Mouse (Mus musculus): Measurements from ENCODE around the gene 2200002J24Rik. TPM values are rescaled to one million over a fixed set of nuclear protein-coding genes. Genes with fewer than 3 reads are reported as not detected.

The 2200002J24Rik gene
- polyA plus RNA-seq, 1 experiment from 2014 or later = not detected

- no peak overlapping the region for H3K4me3 ChIP-seq
- H3K9ac ChIP-seq (replicated peaks) = no peak overlapping the region
- H3K27ac ChIP-seq (replicated peaks) = no peak overlapping the region
- no peaks in the 10 kb centered on the region for H3K4me1 ChIP-seq
- ATAC-seq (ENCODE audit: low FRiP score, low read depth) = no peak
- no peak overlapping the region for H3K4me2 ChIP-seq (replicated peaks)
- 84% methylated on average over 8 of the region's 8 CpGs for WGBS
- no peaks in the 10 kb centered on the region for H3K27me3 ChIP-seq
- H3K36me3 ChIP-seq = no peaks in the 10 kb centered on the region
- no peaks in the 10 kb centered on the region for H3K9me3 ChIP-seq
Measured at GRCm38 (mm10) chr7:30706214-30706882, 7.6 kb downstream of the 2200002J24Rik start.

- no peak for ATAC-seq (ENCODE audit: low FRiP score, low read depth)
- whole genome bisulfite sequencing = 100% methylated on average over 1 of the region's 1 CpGs
Measured at GRCm38 (mm10) chr7:30707441-30707840, 8.7 kb downstream of the 2200002J24Rik start.

GRCm38 (mm10) chr7:30711942-30712341 lies 13.2 kb downstream of the 2200002J24Rik start, which contains the start of gene Atp4a:
Atp4a (plus strand) TSS chr7:30712209.
- no peaks in the 10 kb centered on the region for H3K36me3 ChIP-seq
- no peaks in the 10 kb centered on the region for H3K9me3 ChIP-seq
- WGBS = 90% methylated on average over 3 of the region's 3 CpGs
- no peak within 1 kb of the TSS for H3K9ac ChIP-seq (replicated peaks)
- no peak for ATAC-seq (ENCODE audit: low FRiP score, low read depth)
- no peak within 1 kb of the TSS for H3K27ac ChIP-seq (replicated peaks)
- peaks cover 2% of the 10 kb centered on the region; the same call in 1 of the 2 replicates for H3K4me1 ChIP-seq
- peaks cover 27% of the 10 kb centered on the region for H3K27me3 ChIP-seq
- no peak within 1 kb of the TSS for H3K4me3 ChIP-seq
- no peak within 1 kb of the TSS for H3K4me2 ChIP-seq (replicated peaks)

More at GRCm38 (mm10) chr7:30707441-30707840, 8.7 kb downstream of the 2200002J24Rik start:
- Histone ChIP-seq H3K4me1 (no peaks in the 10 kb centered on the region), H3K27ac (replicated peaks) (no peak overlapping the region), H3K27me3 (no peaks in the 10 kb centered on the region), H3K36me3 (no peaks in the 10 kb centered on the region), H3K4me3 (no peak overlapping the region), H3K4me2 (replicated peaks) (no peak overlapping the region), H3K9ac (replicated peaks) (no peak overlapping the region), H3K9me3 (no peaks in the 10 kb centered on the region)

GRCm38 (mm10) chr7:30717006-30717715 lies 18.4 kb downstream of the 2200002J24Rik start:
- peak; percentile 96 for ATAC-seq (ENCODE audit: low FRiP score, low read depth)
- Histone ChIP-seq H3K27me3 (peaks cover 49% of the 10 kb centered on the region), H3K27ac (replicated peaks) (no peak overlapping the region), H3K4me1 (peaks cover 11% of the 10 kb centered on the region; the same call in 1 of the 2 replicates), H3K4me3 (peak overlapping the region; percentile 36), H3K4me2 (replicated peaks) (peak overlapping the region; percentile 55), H3K9ac (replicated peaks) (no peak overlapping the region; the same call in 1 of the 2 replicates), H3K9me3 (no peaks in the 10 kb centered on the region), H3K36me3 (no peaks in the 10 kb centered on the region)
- 2% methylated on average over 43 of the region's 43 CpGs for WGBS

- Histone ChIP-seq H3K4me1 (peaks cover 11% of the 10 kb centered on the region; the same call in 1 of the 2 replicates), H3K36me3 (no peaks in the 10 kb centered on the region), H3K4me2 (replicated peaks) (peak overlapping the region; percentile 55), H3K9me3 (no peaks in the 10 kb centered on the region), H3K9ac (replicated peaks) (no peak overlapping the region; the same call in 1 of the 2 replicates), H3K27me3 (peaks cover 49% of the 10 kb centered on the region), H3K4me3 (peak overlapping the region; percentile 36), H3K27ac (replicated peaks) (no peak overlapping the region)
- WGBS = 8% methylated on average over 14 of the region's 14 CpGs
- no peak; the same call in 1 of the 2 replicates for ATAC-seq (ENCODE audit: low FRiP score, low read depth)
Measured at GRCm38 (mm10) chr7:30717716-30718046, 19.0 kb downstream of the 2200002J24Rik start.

GRCm38 (mm10) chr7:30719669-30720068 lies 20.9 kb downstream of the 2200002J24Rik start:
- Histone ChIP-seq H3K27me3 (peaks cover 45% of the 10 kb centered on the region), H3K27ac (replicated peaks) (no peak overlapping the region), H3K4me1 (peaks cover 11% of the 10 kb centered on the region; the same call in 1 of the 2 replicates), H3K9ac (replicated peaks) (no peak overlapping the region), H3K9me3 (no peaks in the 10 kb centered on the region), H3K4me3 (no peak overlapping the region), H3K4me2 (replicated peaks) (no peak overlapping the region), H3K36me3 (no peaks in the 10 kb centered on the region)
- WGBS = 92% methylated on average over 5 of the region's 5 CpGs
- no peak for ATAC-seq (ENCODE audit: low FRiP score, low read depth)

GRCm38 (mm10) chr7:30721286-30721685 lies 22.6 kb downstream of the 2200002J24Rik start:
- peaks cover 28% of the 10 kb centered on the region for H3K27me3 ChIP-seq
- H3K4me1 ChIP-seq = peaks cover 11% of the 10 kb centered on the region; the same call in 1 of the 2 replicates
- 79% methylated on average over 7 of the region's 7 CpGs for WGBS

GRCm38 (mm10) chr7:30723274-30723953 lies 24.7 kb downstream of the 2200002J24Rik start:
- WGBS = 72% methylated on average over 6 of the region's 6 CpGs
- Histone ChIP-seq H3K27me3 (peaks cover 10% of the 10 kb centered on the region; the same call in 1 of the 2 replicates), H3K9ac (replicated peaks) (no peak overlapping the region), H3K9me3 (no peaks in the 10 kb centered on the region), H3K4me2 (replicated peaks) (no peak overlapping the region), H3K4me1 (peaks cover 8% of the 10 kb centered on the region), H3K27ac (replicated peaks) (no peak overlapping the region), H3K36me3 (peaks cover 20% of the 10 kb centered on the region), H3K4me3 (no peak overlapping the region)
- no peak for ATAC-seq (ENCODE audit: low FRiP score, low read depth)

More at GRCm38 (mm10) chr7:30721286-30721685, 22.6 kb downstream of the 2200002J24Rik start:
- Histone ChIP-seq H3K4me2 (replicated peaks) (no peak overlapping the region), H3K27ac (replicated peaks) (no peak overlapping the region), H3K9me3 (no peaks in the 10 kb centered on the region), H3K36me3 (peaks cover 4% of the 10 kb centered on the region; the same call in 1 of the 2 replicates), H3K9ac (replicated peaks) (no peak overlapping the region), H3K4me3 (no peak overlapping the region)
- no peak for ATAC-seq (ENCODE audit: low FRiP score, low read depth)

- H3K27me3 ChIP-seq = no peaks in the 10 kb centered on the region
- peaks cover 27% of the 10 kb centered on the region for H3K4me1 ChIP-seq
- peak overlapping the region; percentile 63 for H3K4me2 ChIP-seq (replicated peaks)
- peak overlapping the region; percentile 79 for H3K9ac ChIP-seq (replicated peaks)
- H3K36me3 ChIP-seq = peaks cover 30% of the 10 kb centered on the region
- no peak overlapping the region for H3K27ac ChIP-seq (replicated peaks)
- no peak for ATAC-seq (ENCODE audit: low FRiP score, low read depth)
- no peaks in the 10 kb centered on the region for H3K9me3 ChIP-seq
- H3K4me3 ChIP-seq = peak overlapping the region; percentile 73
- WGBS = 85% methylated on average over 6 of the region's 6 CpGs
Measured at GRCm38 (mm10) chr7:30728214-30728613, 29.5 kb downstream of the 2200002J24Rik start.

GRCm38 (mm10) chr7:30728739-30729395 lies 30.1 kb downstream of the 2200002J24Rik start:
- no peaks in the 10 kb centered on the region for H3K9me3 ChIP-seq
- WGBS = 9% methylated on average over 26 of the region's 26 CpGs
- no peaks in the 10 kb centered on the region for H3K27me3 ChIP-seq
- H3K4me3 ChIP-seq = peak overlapping the region; percentile 73
- H3K4me2 ChIP-seq (replicated peaks) = peak overlapping the region; percentile 63
- peak; percentile 63 for ATAC-seq (ENCODE audit: low FRiP score, low read depth)
- peaks cover 35% of the 10 kb centered on the region for H3K36me3 ChIP-seq
- peak overlapping the region; percentile 91 for H3K27ac ChIP-seq (replicated peaks)
- H3K9ac ChIP-seq (replicated peaks) = peak overlapping the region; percentile 79
- H3K4me1 ChIP-seq = peaks cover 27% of the 10 kb centered on the region

GRCm38 (mm10) chr7:30729396-30730063 lies 30.8 kb downstream of the 2200002J24Rik start, which contains the start of gene Tmem147:
Tmem147 (minus strand) TSS chr7:30729540.
- Histone ChIP-seq H3K27me3 (no peaks in the 10 kb centered on the region), H3K9ac (replicated peaks) (peak within 1 kb of the TSS; percentile 79), H3K9me3 (no peaks in the 10 kb centered on the region), H3K36me3 (peaks cover 41% of the 10 kb centered on the region), H3K4me1 (peaks cover 27% of the 10 kb centered on the region), H3K4me3 (peak within 1 kb of the TSS; percentile 73), H3K27ac (replicated peaks) (peak within 1 kb of the TSS; percentile 91), H3K4me2 (replicated peaks) (peak within 1 kb of the TSS; percentile 63)
- 0% methylated on average over 59 of the region's 60 CpGs for WGBS
- ATAC-seq (ENCODE audit: low FRiP score, low read depth) = peak; percentile 97

Data from midbrain, embryonic 12.5 days (tissue).